Mouse (Mus musculus) lung, embryonic 14.5 days (tissue): Measurements from ENCODE around the gene Osbpl11. TPM values are rescaled to one million over a fixed set of nuclear protein-coding genes. Genes with fewer than 3 reads are reported as not detected.
"Not testable (repeated sequence)": the region's sequence is repeated elsewhere in the genome, so short reads cannot be mapped to it uniquely, and the experiment has no call there.

Experiments
- ATAC-seq: fragments of 200-750 bp; cut with Nextera tagmentation; 2 replicates; pipeline ENCODE4 v1.8.0; 2017; ENCODE audit warnings: mild to moderate bottlenecking, moderate TSS enrichment, moderate library complexity; ENCODE audit not compliant: insufficient read depth
- DNase-seq: peaks from one replicate; pipeline ENCODE4 v3.0.0-alpha.2; 2015
- H3K27ac ChIP-seq: fragments of 300-500 bp; sonication (generic); 2 replicates; pipeline ENCODE4 v1.5.1; 2014; ENCODE audit warnings: low read depth, mild to moderate bottlenecking, moderate library complexity
- H3K27me3 ChIP-seq: fragments of 300-500 bp; sonication (generic); 2 replicates; pipeline ENCODE4 v1.6.1; 2014; ENCODE audit warnings: low read length, control low read depth; ENCODE audit not compliant: insufficient read depth
- H3K36me3 ChIP-seq: fragments of 300-500 bp; sonication (generic); 2 replicates; pipeline ENCODE4 v1.6.1; 2014; ENCODE audit warnings: control low read depth; ENCODE audit not compliant: insufficient read depth
- H3K4me1 ChIP-seq: fragments of 300-500 bp; sonication (generic); 2 replicates; pipeline ENCODE4 v1.6.1; 2014; ENCODE audit warnings: antibody characterized with exemption, control low read depth; ENCODE audit not compliant: insufficient read depth
- H3K4me2 ChIP-seq: fragments of 300-500 bp; sonication (generic); 2 replicates; pipeline ENCODE4 v1.6.1; 2014; ENCODE audit warnings: mild to moderate bottlenecking
- H3K4me3 ChIP-seq: fragments of 300-500 bp; sonication (generic); 2 replicates; pipeline ENCODE4 v1.5.1; 2014; ENCODE audit warnings: low read depth, low read length
- H3K9ac ChIP-seq: fragments of 300-500 bp; sonication (generic); 2 replicates; pipeline ENCODE4 v1.6.1; 2014
- H3K9me3 ChIP-seq: fragments of 300-500 bp; sonication (generic); 2 replicates; pipeline ENCODE4 v1.6.1; 2016; ENCODE audit warnings: low read depth, low read length, control low read depth
- CTCF ChIP-seq: IDR thresholded peaks from 2 replicates; pipeline ENCODE4 v1.5.1; 2016; ENCODE audit warnings: antibody characterized with exemption, low read depth
- WGBS: fragments of 180-500 bp; shearing (Covaris S2); extraction: QIAGEN DNeasy Blood & Tissue Kit; methylation state at CpG from one replicate; pipeline ENCODE4 v1.1.7; 2014; 5-methylcytosine and 5-hydroxymethylcytosine counted together
- polyA plus RNA-seq: library from polyadenylated mRNA; unstranded; fragments of >200 nt; fragmentation: Nextera tagmentation; extraction: Ambion mirVana; gene quantifications from 2 replicates; pipeline ENCODE4 v1.2.1, GENCODE M21; 2014

Gene Osbpl11
- polyA plus RNA-seq = 20.6 and 25.2 TPM in 2 replicates

- peak within 1 kb of the TSS; percentile 97 for H3K9ac ChIP-seq
- peak; percentile 99 for DNase-seq
- H3K27ac ChIP-seq = peak within 1 kb of the TSS; percentile 94
- no peak for TF ChIP-seq CTCF
- H3K27me3 ChIP-seq = no peaks in the 10 kb centered on the region
- peak within 1 kb of the TSS; percentile 98 for H3K4me2 ChIP-seq
- H3K36me3 ChIP-seq = no peaks in the 10 kb centered on the region
- H3K4me1 ChIP-seq = peaks cover 3% of the 10 kb centered on the region; the same call in 1 of the 2 replicates
- ATAC-seq = peak; percentile 97
- WGBS = 0% methylated on average over 24 of the region's 27 CpGs
- H3K4me3 ChIP-seq = peak within 1 kb of the TSS; percentile 92
- H3K9me3 ChIP-seq = no peaks in the 10 kb centered on the region
Measured at GRCm38 (mm10) chr16:33184901-33185260, at the start of gene Osbpl11. Gene Osbpl11 (plus strand): TSS chr16:33185071.

DNA sequence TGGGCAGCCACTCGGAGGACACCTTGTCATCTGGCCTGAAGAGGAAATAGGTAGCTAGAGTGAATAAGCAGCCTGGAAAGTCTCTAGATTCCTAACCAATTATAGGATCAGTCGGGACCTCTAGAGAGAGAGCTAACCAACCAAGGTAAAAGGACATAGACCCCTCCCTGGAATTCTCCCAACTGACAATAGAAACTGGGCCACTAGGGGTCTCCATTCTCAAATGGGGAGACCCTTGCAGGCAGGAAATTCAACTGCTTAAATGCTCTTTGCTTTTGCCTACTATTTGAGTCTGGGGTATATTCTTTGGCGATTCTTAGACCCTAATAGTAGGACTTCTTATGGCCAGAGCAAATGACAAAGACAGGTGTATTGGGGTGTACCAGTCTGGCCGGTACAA is 49.7 kb upstream of the Osbpl11 start:
- ATAC-seq (no peak), DNase-seq (peak; percentile 40)
- Histone ChIP-seq H3K9me3 (no peaks in the 10 kb centered on the region), H3K27me3 (no peaks in the 10 kb centered on the region), H3K27ac (no peak overlapping the region), H3K36me3 (no peaks in the 10 kb centered on the region), H3K4me3 (no peak overlapping the region), H3K4me1 (no peaks in the 10 kb centered on the region), H3K4me2 (no peak overlapping the region), H3K9ac (no peak overlapping the region)
- 58% methylated on average over 4 of the region's 4 CpGs for WGBS
- TF ChIP-seq CTCF = 0 out of 2 replicates have a peak, but pooled peaks have one; percentile 27

GRCm38 (mm10) chr16:33139061-33139460 is 45.8 kb upstream of the Osbpl11 start:
- H3K36me3 ChIP-seq, H3K27me3 ChIP-seq, H3K4me2 ChIP-seq, H3K4me1 ChIP-seq, ATAC-seq, DNase-seq, H3K9me3 ChIP-seq, H3K9ac ChIP-seq, H3K4me3 ChIP-seq, H3K27ac ChIP-seq: not testable (repeated sequence)
- 80% methylated on average over 6 of the region's 7 CpGs for WGBS

DNA sequence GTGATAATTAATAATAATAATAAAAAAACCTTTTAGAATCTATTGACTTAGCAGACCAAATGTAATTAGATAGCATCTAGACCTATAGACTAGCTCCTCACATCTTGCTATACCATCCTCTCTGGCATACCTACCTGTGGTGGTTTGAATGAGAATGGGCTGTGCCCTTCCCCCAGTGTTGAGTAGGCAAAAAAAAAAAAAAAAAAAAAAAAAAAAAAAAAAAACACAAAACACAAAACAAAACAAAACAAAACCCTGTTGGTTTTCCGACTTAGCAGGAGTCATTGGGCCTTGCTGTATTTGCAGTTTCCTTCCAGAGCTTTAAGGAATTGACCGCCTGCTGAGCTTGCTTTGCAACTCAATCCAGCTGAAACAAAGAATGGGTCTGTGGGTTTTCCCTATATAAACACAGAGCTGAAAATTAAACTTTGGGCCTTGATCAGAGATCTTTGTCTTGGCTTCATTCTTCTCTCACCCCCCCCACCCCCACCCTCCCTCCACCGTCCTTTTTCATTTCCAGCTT is 43.1 kb upstream of the Osbpl11 start:
- H3K4me2 ChIP-seq = no peak overlapping the region
- 46% methylated on average over 3 of the region's 3 CpGs for WGBS
- no peaks in the 10 kb centered on the region for H3K27me3 ChIP-seq
- DNase-seq (no peak), ATAC-seq (no peak)
- no peak overlapping the region for H3K27ac ChIP-seq
- no peak overlapping the region for H3K4me3 ChIP-seq
- no peak for TF ChIP-seq CTCF
- no peaks in the 10 kb centered on the region for H3K4me1 ChIP-seq
- no peaks in the 10 kb centered on the region for H3K9me3 ChIP-seq
- H3K36me3 ChIP-seq = no peaks in the 10 kb centered on the region
- H3K9ac ChIP-seq = no peak overlapping the region

GRCm38 (mm10) chr16:33143452-33143851 is 41.4 kb upstream of the Osbpl11 start:
- no peaks in the 10 kb centered on the region for H3K27me3 ChIP-seq
- H3K4me1 ChIP-seq = no peaks in the 10 kb centered on the region
- no peak overlapping the region for H3K9ac ChIP-seq
- ATAC-seq (no peak), DNase-seq (no peak)
- no peaks in the 10 kb centered on the region for H3K36me3 ChIP-seq
- TF ChIP-seq CTCF = no peak
- no peak overlapping the region for H3K27ac ChIP-seq
- no peak overlapping the region for H3K4me2 ChIP-seq
- WGBS = 46% methylated on average over 2 of the region's 2 CpGs
- no peak overlapping the region for H3K4me3 ChIP-seq
- no peaks in the 10 kb centered on the region for H3K9me3 ChIP-seq

- no peak overlapping the region for H3K27ac ChIP-seq
- no peaks in the 10 kb centered on the region for H3K36me3 ChIP-seq
- no peaks in the 10 kb centered on the region for H3K9me3 ChIP-seq
- no peak for TF ChIP-seq CTCF
- no peak overlapping the region for H3K4me3 ChIP-seq
- DNase-seq (no peak), ATAC-seq (no peak)
- no peaks in the 10 kb centered on the region for H3K27me3 ChIP-seq
- H3K4me1 ChIP-seq = no peaks in the 10 kb centered on the region
- H3K9ac ChIP-seq = no peak overlapping the region
- H3K4me2 ChIP-seq = no peak overlapping the region
- WGBS = 95% methylated on average over 3 of the region's 3 CpGs
Measured at GRCm38 (mm10) chr16:33146185-33146584, 38.7 kb upstream of the Osbpl11 start.

DNA sequence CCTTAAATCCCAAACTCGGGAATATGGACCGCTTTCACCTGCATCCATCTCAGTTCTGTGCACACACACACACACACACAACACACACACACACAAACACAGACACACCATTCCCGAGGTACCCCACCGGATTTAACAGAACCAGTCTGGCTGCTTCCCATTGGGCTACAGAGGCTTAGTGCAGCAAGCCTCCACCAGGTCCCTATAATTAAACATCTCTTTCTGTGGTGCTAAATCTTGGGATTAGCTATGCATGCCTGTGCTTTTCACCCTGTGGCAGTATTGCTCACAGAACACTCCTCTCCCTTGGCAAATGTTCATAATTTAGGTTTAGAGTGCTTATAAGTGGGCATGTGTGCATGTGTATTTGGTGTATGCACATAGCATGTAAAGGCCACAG is 36.7 kb upstream of the Osbpl11 start:
- H3K36me3 ChIP-seq = no peaks in the 10 kb centered on the region
- no peak overlapping the region for H3K9ac ChIP-seq
- H3K4me2 ChIP-seq = no peak overlapping the region
- DNase-seq (no peak), ATAC-seq (no peak)
- no peaks in the 10 kb centered on the region for H3K4me1 ChIP-seq
- no peaks in the 10 kb centered on the region for H3K9me3 ChIP-seq
- TF ChIP-seq CTCF = no peak
- WGBS = 77% methylated on average over 4 of the region's 4 CpGs
- no peak overlapping the region for H3K4me3 ChIP-seq
- H3K27ac ChIP-seq = no peak overlapping the region
- no peaks in the 10 kb centered on the region for H3K27me3 ChIP-seq

DNA sequence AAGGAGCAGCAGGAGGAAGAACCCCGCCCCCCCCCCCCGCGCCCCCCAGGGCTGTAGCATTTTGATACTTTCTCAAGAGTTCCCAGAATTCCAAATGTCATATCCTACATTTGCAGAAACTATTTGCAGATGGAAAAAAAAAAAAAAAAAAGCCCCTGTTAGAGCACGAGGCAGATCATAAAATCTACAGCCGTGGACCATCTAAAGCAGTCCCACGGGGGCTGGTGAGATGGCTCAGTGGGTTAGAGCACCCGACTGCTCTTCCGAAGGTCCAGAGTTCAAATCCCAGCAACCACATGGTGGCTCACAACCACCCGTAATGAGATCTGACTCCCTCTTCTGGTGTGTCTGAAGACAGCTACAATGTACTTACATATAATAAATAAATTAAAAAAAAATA is 34.0 kb upstream of the Osbpl11 start:
- H3K4me2 ChIP-seq, H3K9me3 ChIP-seq, DNase-seq, H3K27me3 ChIP-seq, H3K4me1 ChIP-seq, H3K27ac ChIP-seq, H3K4me3 ChIP-seq, ATAC-seq, H3K36me3 ChIP-seq, H3K9ac ChIP-seq: not testable (repeated sequence)
- 79% methylated on average over 9 of the region's 9 CpGs for WGBS
